Mouse (Mus musculus) left cerebral cortex, postnatal 4 days (tissue): ENCODE measurements around the gene 1700129C05Rik. TPM values are rescaled to one million over a fixed set of nuclear protein-coding genes. Genes with fewer than 3 reads are reported as not detected.

Source experiments
- DNase-seq: peaks from one replicate; pipeline ENCODE4 v3.0.0-alpha.2; 2022
- intact Hi-C: fragments of 180-260 bp; cut with DNase I; formaldehyde crosslinking; loops from one replicate; pipeline ENCODE4 v1.15.1; 2025
- total RNA-seq, 2 experiments: library from RNA; stranded (reverse); gene quantifications; 2 replicates each; pipeline ENCODE4 v1.2.3; 2021

1700129C05Rik gene
- not detected for total RNA-seq

- intact Hi-C loops, result no loop called here
- DNase-seq, result no peak
Measured at GRCm38 (mm10) chr14:59142793-59143192, at the start of gene 1700129C05Rik. 1700129C05Rik (minus strand) TSS chr14:59142893.

- intact Hi-C loops, result no loop called here
- no peak for DNase-seq
Measured at GRCm38 (mm10) chr14:59186121-59186520, 43.4 kb upstream of the 1700129C05Rik start.

- no peak for DNase-seq
- intact Hi-C loops, result no loop called here
Measured at GRCm38 (mm10) chr14:59185514-59185913, 42.8 kb upstream of the 1700129C05Rik start.

GRCm38 (mm10) chr14:59182732-59183131, 40.0 kb upstream of the 1700129C05Rik start:
- DNase-seq, result no peak
- intact Hi-C loops, result no loop called here

DNA sequence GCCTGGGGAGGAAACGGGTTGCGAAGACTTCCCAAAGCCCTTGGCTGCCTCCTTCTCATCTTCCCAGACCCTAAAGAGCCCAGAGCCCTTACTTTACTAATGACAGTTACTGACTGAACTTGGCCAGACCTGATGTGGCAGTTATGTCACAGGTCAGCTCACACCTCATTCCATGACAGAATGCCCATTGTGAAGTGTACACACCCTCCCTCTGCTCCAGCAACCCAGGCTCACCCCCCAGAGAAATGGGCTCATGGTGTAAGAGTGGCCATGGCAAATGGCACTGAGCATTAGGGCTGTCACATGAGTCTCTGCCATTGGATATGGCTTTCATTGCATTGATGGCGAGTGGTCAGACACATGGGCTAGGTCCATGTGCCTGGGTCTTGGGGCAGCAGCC, 36.0 kb upstream of the 1700129C05Rik start, which contains the start of gene Gm5142:
Gm5142 (minus strand) TSS at position 101 of the 400 bp plus-strand sequence.
- intact Hi-C loops, result no loop called here
- no peak for DNase-seq

GRCm38 (mm10) chr14:59157016-59157698, 14.5 kb upstream of the 1700129C05Rik start:
- no peak for DNase-seq
- intact Hi-C loops, result loop anchor here (5.0 kb wide), 1 partner anchor 400 kb away; no protein-coding TSS in a partner anchor

DNA sequence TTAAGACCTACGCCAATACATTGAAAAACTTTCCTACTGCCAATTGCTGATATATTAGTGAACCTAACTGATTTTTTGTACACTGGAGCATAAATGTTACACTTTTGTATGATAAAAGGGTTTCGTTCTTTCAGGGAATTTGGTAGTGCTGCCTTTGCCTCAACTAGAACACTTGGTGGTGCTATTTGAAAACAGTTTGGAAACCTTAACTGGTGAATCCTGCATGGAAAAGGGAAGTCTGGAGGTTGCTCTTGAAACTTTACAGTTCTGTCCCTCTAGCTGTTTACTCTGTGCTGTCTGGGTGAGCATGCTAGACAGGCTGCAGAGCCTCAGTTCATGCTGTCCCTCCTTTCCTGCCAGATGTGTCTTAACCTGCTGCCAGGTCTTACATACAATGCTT, 12.9 kb upstream of the 1700129C05Rik start:
- intact Hi-C loops, result loop anchor here (5.0 kb wide), 1 partner anchor 402 kb away; no protein-coding TSS in a partner anchor

DNA sequence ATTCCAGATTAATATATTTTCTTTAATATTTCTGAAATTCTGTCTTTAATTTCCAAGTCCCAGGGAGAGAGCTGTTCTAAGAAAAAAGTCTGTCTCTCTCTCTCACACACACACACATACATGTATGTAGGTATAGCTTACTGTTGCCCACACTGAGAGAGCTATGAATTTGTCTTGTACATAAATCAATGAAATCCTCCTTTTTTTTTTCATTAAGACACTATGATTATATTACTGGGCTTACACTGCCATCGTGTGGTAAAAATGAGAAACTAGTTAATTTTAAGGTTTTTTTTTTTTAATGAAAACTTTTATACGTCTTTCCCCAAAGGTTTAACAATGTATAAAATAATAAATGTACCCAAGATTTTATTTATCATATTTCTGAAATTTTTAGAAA, 28.4 kb downstream of the 1700129C05Rik start:
- no peak for DNase-seq
- intact Hi-C loops, result loop anchor here (5.0 kb wide), 2 partner anchors 1082 to 1427 kb away; no protein-coding TSS in a partner anchor

More for the DNA sequence above, 12.9 kb upstream of the 1700129C05Rik start:
- DNase-seq, result no peak

- no peak for DNase-seq
- intact Hi-C loops, result no loop called here
Measured at GRCm38 (mm10) chr14:59104006-59104605, 38.6 kb downstream of the 1700129C05Rik start.

DNA sequence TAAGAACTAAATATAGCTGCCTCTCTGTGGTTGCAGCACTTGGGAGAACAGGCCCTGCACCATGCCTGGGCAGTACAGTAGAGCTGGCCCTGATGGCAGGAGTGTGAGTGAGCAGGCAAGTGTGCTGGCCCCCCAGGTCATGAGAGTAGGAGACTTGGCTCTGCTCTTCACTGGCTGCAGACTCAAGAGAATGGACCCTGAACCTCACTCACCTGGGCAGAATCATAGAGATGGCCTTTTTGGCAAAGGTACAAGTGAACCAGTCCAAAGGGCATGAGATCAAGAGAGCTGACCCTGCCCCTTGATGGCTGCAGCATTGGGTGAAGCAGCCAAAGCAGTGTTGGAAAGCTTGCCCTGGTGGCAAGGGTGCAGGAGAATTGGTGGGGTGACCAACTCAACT, 49.1 kb downstream of the 1700129C05Rik start:
- intact Hi-C loops, result no loop called here
- no peak for DNase-seq

- peak; percentile 57 for DNase-seq
- intact Hi-C loops, result loop anchor here (10.0 kb wide), 1 partner anchor 1050 kb away; no protein-coding TSS in a partner anchor
Measured at GRCm38 (mm10) chr14:59084396-59084795, 58.3 kb downstream of the 1700129C05Rik start.

Other genes starting within 250 kb of the 1700129C05Rik start
- gene Gm5142, start 35.9 kb upstream of the 1700129C05Rik start, total RNA-seq, result not detected
- gene Rcbtb1, start 58.3 kb upstream of the 1700129C05Rik start, total RNA-seq, result 10 to 100 TPM; 43.7 to 48.6 TPM
- gene Gm6904, start 117.3 kb upstream of the 1700129C05Rik start, total RNA-seq, result not detected
- gene Phf11a, start 154.6 kb upstream of the 1700129C05Rik start, total RNA-seq, result not detected
- gene Phf11b, start 198.5 kb upstream of the 1700129C05Rik start, total RNA-seq, result not detected
- gene Phf11d, start 222.6 kb upstream of the 1700129C05Rik start, total RNA-seq, result under 1 TPM; 0.28 to 0.46 TPM